Mouse (Mus musculus) hindbrain, embryonic 14.5 days (tissue): ENCODE measurements around the gene B3gnt7. TPM values are rescaled to one million over a fixed set of nuclear protein-coding genes. Genes with fewer than 3 reads are reported as not detected.

Experiments
- ATAC-seq: fragments of 200-750 bp; cut with Nextera tagmentation; 2 replicates; pipeline ENCODE4 v1.8.0; 2017; ENCODE audit warnings: moderate number of reproducible peaks, mild to moderate bottlenecking, moderate TSS enrichment, moderate library complexity; ENCODE audit not compliant: low FRiP score
- DNase-seq: peaks from one replicate; pipeline ENCODE4 v3.0.0-alpha.2; 2015; ENCODE audit warnings: low spot score
- H3K27ac ChIP-seq: fragments of 300-500 bp; sonication (generic); 2 replicates; pipeline ENCODE4 v1.5.1; 2014; ENCODE audit warnings: mild to moderate bottlenecking, moderate library complexity
- H3K27me3 ChIP-seq: fragments of 300-500 bp; sonication (generic); 2 replicates; pipeline ENCODE4 v1.6.1; 2014; ENCODE audit warnings: mild to moderate bottlenecking, low read length, mixed read lengths; ENCODE audit not compliant: control insufficient read depth, insufficient read depth
- H3K36me3 ChIP-seq: fragments of 300-500 bp; sonication (generic); replicated peaks from 2 replicates; pipeline ENCODE4 v1.6.1; 2014; ENCODE audit not compliant: control insufficient read depth, insufficient read depth
- H3K4me1 ChIP-seq: fragments of 300-500 bp; sonication (generic); replicated peaks from 2 replicates; pipeline ENCODE4 v1.6.1; 2014; ENCODE audit warnings: antibody characterized with exemption, low read length, mixed read lengths; ENCODE audit not compliant: control insufficient read depth, insufficient read depth
- H3K4me2 ChIP-seq: fragments of 300-500 bp; sonication (generic); replicated peaks from 2 replicates; pipeline ENCODE4 v1.6.1; 2014; ENCODE audit warnings: mild to moderate bottlenecking, moderate library complexity
- H3K4me3 ChIP-seq: fragments of 300-500 bp; sonication (generic); replicated peaks from 2 replicates; pipeline ENCODE4 v1.5.1; 2014; ENCODE audit warnings: mild to moderate bottlenecking, low read length
- H3K9ac ChIP-seq: fragments of 300-500 bp; sonication (generic); 2 replicates; pipeline ENCODE4 v1.6.1; 2014
- H3K9me3 ChIP-seq: fragments of 300-500 bp; sonication (generic); 2 replicates; pipeline ENCODE4 v1.6.1; 2016; ENCODE audit warnings: low read length; ENCODE audit not compliant: control insufficient read depth
- WGBS: fragments of 180-500 bp; shearing (Covaris S2); extraction: QIAGEN DNeasy Blood & Tissue Kit; methylation state at CpG from one replicate; pipeline ENCODE4 v1.1.7; 2014; 5-methylcytosine and 5-hydroxymethylcytosine counted together
- microRNA-seq: library from miRNA; unstranded; fragments of <30 nt; microRNA quantifications from one replicate; pipeline ENCODE4, GENCODE M21; 2016
- polyA plus RNA-seq: library from polyadenylated mRNA; unstranded; fragments of >200 nt; fragmentation: Nextera tagmentation; extraction: Ambion mirVana; gene quantifications from 2 replicates; pipeline ENCODE4 v1.2.1, GENCODE M21; 2014

Gene B3gnt7
- polyA plus RNA-seq, 1 experiment from 2014 or later = 7.5 TPM

GRCm38 (mm10) chr1:86348083-86348482, 45.5 kb downstream of the B3gnt7 start:
- no peak for ATAC-seq
- 68% methylated on average over 1 of the region's 1 CpGs for WGBS

GRCm38 (mm10) chr1:86348801-86349200, 46.2 kb downstream of the B3gnt7 start:
- Histone ChIP-seq H3K9me3 (no peaks in the 10 kb centered on the region), H3K36me3 (peaks cover 77% of the 10 kb centered on the region), H3K27ac (no peak overlapping the region), H3K27me3 (no peaks in the 10 kb centered on the region), H3K4me3 (no peak overlapping the region), H3K4me2 (no peak overlapping the region), H3K9ac (no peak overlapping the region), H3K4me1 (no peaks in the 10 kb centered on the region)
- WGBS = 81% methylated on average over 4 of the region's 4 CpGs
- DNase-seq = no peak
- ATAC-seq = no peak

More at GRCm38 (mm10) chr1:86348083-86348482, 45.5 kb downstream of the B3gnt7 start:
- Histone ChIP-seq H3K27me3 (no peaks in the 10 kb centered on the region), H3K4me3 (no peak overlapping the region), H3K4me2 (no peak overlapping the region), H3K9me3 (no peaks in the 10 kb centered on the region), H3K36me3 (peaks cover 70% of the 10 kb centered on the region), H3K4me1 (no peaks in the 10 kb centered on the region), H3K27ac (no peak overlapping the region), H3K9ac (no peak overlapping the region)
- no peak for DNase-seq

DNA sequence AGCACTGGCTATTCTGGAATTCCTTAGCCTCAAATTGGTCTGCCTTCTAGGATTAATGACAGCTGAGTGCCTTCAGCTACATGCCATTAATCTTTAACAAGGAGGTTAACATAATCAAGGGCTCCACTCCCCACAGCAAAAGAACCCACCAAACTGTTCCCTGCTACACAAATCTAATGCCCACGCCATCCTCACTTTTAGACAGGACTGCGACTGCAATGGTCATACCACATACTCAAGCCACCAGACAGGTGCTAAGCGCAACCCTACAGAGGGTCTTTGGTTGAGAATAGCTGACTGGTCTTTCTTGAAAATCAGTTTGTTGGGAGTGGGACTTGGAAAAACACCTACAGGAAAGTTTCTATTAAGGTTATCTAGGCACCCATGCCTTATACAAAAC, 46.6 kb downstream of the B3gnt7 start:
- H3K27me3 ChIP-seq = no peaks in the 10 kb centered on the region
- ATAC-seq (no peak), DNase-seq (no peak)
- no peaks in the 10 kb centered on the region for H3K9me3 ChIP-seq
- no peaks in the 10 kb centered on the region for H3K4me1 ChIP-seq
- WGBS = 94% methylated on average over 3 of the region's 3 CpGs
- H3K36me3 ChIP-seq = peaks cover 81% of the 10 kb centered on the region
- no peak overlapping the region for H3K4me3 ChIP-seq
- H3K9ac ChIP-seq = no peak overlapping the region
- H3K4me2 ChIP-seq = no peak overlapping the region
- no peak overlapping the region for H3K27ac ChIP-seq

DNA sequence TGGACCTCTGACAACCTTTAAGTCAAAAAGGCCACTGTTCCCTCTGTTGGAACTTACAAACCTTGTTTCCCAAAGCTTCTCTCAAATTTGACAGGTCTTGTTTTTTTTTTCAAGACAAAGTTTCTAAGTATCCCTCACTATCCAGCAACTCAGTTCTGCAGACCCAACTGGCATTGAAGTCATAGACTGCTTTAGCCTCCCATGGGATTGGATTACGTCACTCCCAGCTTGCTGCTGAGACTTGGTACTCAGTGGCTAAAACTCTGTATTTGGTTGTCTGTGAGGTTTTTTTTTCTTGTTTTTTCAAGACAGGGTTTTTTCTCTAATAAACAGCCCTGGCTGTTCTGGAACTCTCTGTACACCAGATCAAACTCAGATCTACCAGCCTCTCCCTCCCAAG, 47.1 kb downstream of the B3gnt7 start:
- Histone ChIP-seq H3K9me3 (no peaks in the 10 kb centered on the region), H3K27ac (no peak overlapping the region), H3K9ac (no peak overlapping the region), H3K36me3 (peaks cover 86% of the 10 kb centered on the region), H3K27me3 (no peaks in the 10 kb centered on the region), H3K4me2 (no peak overlapping the region), H3K4me3 (no peak overlapping the region), H3K4me1 (no peaks in the 10 kb centered on the region)
- DNase-seq = no peak
- ATAC-seq = no peak
- WGBS = 86% methylated on average over 1 of the region's 1 CpGs

DNA sequence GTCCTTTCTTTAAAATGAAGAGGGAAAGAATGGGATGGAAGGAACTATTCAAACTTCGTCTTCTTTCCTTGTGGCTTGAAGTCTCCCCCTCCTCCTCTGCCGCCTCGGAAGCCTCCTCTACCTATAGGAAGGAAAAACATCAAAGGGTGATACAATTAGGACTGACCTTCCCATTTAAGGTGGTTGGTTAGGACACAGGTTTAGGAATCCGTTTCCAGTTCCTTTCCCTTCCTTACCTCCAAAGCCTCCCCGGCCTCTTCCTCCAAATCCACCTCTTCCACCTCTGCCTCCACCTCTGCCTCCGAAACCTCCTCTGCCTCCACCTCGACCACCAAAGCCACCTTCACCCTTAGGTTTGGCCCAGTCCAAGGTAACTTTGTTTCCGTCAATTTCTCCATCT, 47.9 kb downstream of the B3gnt7 start:
- WGBS = 92% methylated on average over 8 of the region's 8 CpGs
- no peak for ATAC-seq
- Histone ChIP-seq H3K4me1 (no peaks in the 10 kb centered on the region), H3K27ac (no peak overlapping the region), H3K27me3 (no peaks in the 10 kb centered on the region), H3K36me3 (peaks cover 91% of the 10 kb centered on the region), H3K4me2 (no peak overlapping the region), H3K9ac (no peak overlapping the region), H3K9me3 (no peaks in the 10 kb centered on the region), H3K4me3 (no peak overlapping the region)
- DNase-seq = no peak

GRCm38 (mm10) chr1:86354186-86354585, 51.6 kb downstream of the B3gnt7 start:
- Histone ChIP-seq H3K9ac (no peak overlapping the region), H3K4me1 (peaks cover 10% of the 10 kb centered on the region), H3K27me3 (no peaks in the 10 kb centered on the region), H3K27ac (no peak overlapping the region), H3K4me2 (no peak overlapping the region), H3K4me3 (no peak overlapping the region), H3K9me3 (no peaks in the 10 kb centered on the region), H3K36me3 (peaks cover 83% of the 10 kb centered on the region)
- DNase-seq (no peak), ATAC-seq (no peak)
- 86% methylated on average over 2 of the region's 2 CpGs for WGBS

Small RNAs within 50 kb of the gene (microRNA-seq; reads per million reads assigned to microRNA genes)
- 63.8 reads per million, percentile 47 among the genes with 10 or more reads in this experiment for gene mmu-mir-3535

Other genes with a start within 250 kb of the B3gnt7 start
- 194 and 211 TPM in 2 replicates for gene Psmd1, start 238.4 kb upstream of the B3gnt7 start, polyA plus RNA-seq
- 0.09 and 0.44 TPM in 2 replicates for gene Htr2b, start 190.9 kb upstream of the B3gnt7 start, polyA plus RNA-seq
- gene Gm21972, start 169.2 kb upstream of the B3gnt7 start, polyA plus RNA-seq = 0.46 and 0.90 TPM in 2 replicates
- 32.3 and 33.0 TPM in 2 replicates for gene Armc9, start 148.1 kb upstream of the B3gnt7 start, polyA plus RNA-seq
- 144 and 145 TPM in 2 replicates for gene Ncl, start 56.6 kb downstream of the B3gnt7 start, polyA plus RNA-seq
- not detected in 2 replicates for gene Nmur1, start 123.4 kb downstream of the B3gnt7 start, polyA plus RNA-seq
- gene Tex44, start 123.5 kb downstream of the B3gnt7 start, polyA plus RNA-seq = not detected in 2 replicates
- gene Ptma, start 223.9 kb downstream of the B3gnt7 start, polyA plus RNA-seq = 1,567 and 1,692 TPM in 2 replicates